Mouse (Mus musculus): Measurements from ENCODE around the gene Pygo2.

The Pygo2 gene

GRCm38 (mm10) chr3:89430171-89431159, at the start of gene Pygo2:
Pygo2 (plus strand) TSS chr3:89430214.
- peak; percentile 89 for DNase-seq

DNA sequence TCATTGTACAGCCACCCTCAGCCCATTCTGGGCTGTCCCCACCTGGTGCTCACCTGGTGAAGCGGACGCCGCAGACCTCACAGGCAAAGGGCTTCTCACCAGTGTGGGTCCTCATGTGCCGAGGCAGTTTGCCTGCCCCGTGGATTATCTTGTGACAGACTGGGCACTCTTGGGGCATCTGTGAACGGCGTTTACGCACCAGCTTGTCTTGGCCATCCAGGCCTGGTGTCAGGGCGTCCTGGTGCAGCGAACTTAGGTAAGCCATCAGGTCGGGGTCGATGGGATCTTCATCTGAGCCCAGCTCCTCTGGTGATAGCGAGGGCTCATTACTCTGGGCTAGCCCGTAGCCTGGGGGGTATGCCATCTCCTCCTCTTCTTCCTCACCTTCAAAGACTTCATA, 49.7 kb upstream of the Pygo2 start:
- DNase-seq, result no peak

- no peak for DNase-seq
Measured at GRCm38 (mm10) chr3:89380711-89381110, 49.3 kb upstream of the Pygo2 start.

DNA sequence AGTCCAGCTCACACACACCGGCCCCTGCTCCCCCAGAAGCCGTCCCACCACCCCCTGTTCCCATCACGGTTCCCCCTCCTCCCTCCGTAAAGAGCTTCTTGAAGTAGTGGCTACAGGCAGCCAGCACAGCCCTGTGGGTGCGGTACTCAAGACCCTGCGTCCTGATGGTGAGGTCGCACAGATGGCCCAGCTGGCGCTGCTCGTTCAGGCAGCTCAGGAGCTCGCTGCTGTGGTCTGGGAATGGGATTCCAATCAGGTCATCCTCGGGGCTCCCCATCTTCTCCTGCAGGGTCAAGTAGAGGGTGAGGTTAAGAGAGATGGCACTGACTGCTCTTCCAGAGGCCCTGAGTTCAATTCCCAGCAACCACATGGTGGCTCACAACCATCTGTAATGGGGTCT, 48.8 kb upstream of the Pygo2 start:
- DNase-seq, result no peak

- no peak for DNase-seq
Measured at GRCm38 (mm10) chr3:89382033-89382882, 47.8 kb upstream of the Pygo2 start.

GRCm38 (mm10) chr3:89382950-89383349, 47.1 kb upstream of the Pygo2 start:
- DNase-seq, result no peak

DNA sequence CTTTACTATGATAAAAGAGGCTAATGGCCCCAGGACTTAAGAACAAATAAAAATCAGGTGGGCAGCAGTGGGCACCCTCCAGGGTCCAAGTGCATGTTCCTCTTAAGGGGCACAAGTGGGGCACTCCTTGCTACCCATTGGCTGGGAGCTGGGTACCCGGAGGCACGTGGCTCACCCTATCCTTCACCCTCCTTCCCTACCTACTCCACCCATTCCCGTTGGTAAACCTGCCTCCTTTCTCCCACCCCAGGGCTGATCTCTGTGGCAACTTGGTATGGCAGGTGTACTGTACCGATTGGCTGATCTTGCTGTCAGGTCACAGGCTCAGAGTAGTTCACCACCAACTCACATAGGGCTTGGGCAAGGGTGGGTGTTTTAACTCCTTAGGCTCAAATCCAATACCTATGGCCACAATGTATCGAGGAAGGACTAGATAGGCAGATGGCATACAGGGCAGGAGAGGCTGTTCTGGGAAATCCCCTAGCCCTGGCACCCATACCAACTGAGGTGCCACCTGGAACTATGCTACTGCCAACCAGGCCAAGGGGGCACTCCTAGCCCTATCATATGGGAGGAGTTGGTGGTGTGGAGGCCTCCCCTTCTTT, 46.3 kb upstream of the Pygo2 start:
- DNase-seq, result no peak

GRCm38 (mm10) chr3:89384331-89385076, 45.5 kb upstream of the Pygo2 start:
- DNase-seq, result no peak

DNA sequence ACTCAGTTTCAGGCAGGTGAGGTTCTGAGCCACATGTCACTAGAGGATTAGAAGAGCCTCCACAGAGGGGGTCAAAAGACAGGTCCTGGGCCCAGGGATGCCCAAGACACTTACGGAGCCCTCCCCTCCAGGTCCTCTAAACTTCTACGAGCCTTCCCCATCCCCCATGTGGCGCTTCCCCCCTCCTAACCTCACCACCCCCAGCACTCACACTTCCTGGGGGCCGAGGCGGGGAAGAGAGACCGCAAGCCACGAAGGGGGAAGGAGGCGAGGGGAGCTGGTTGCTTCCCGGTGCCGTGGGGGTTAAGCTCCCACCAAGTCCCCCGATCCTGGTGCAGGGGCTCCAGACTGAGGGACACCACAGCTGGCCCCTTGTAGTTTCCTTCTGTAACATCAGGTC, 44.6 kb upstream of the Pygo2 start:
- DNase-seq, result no peak

DNA sequence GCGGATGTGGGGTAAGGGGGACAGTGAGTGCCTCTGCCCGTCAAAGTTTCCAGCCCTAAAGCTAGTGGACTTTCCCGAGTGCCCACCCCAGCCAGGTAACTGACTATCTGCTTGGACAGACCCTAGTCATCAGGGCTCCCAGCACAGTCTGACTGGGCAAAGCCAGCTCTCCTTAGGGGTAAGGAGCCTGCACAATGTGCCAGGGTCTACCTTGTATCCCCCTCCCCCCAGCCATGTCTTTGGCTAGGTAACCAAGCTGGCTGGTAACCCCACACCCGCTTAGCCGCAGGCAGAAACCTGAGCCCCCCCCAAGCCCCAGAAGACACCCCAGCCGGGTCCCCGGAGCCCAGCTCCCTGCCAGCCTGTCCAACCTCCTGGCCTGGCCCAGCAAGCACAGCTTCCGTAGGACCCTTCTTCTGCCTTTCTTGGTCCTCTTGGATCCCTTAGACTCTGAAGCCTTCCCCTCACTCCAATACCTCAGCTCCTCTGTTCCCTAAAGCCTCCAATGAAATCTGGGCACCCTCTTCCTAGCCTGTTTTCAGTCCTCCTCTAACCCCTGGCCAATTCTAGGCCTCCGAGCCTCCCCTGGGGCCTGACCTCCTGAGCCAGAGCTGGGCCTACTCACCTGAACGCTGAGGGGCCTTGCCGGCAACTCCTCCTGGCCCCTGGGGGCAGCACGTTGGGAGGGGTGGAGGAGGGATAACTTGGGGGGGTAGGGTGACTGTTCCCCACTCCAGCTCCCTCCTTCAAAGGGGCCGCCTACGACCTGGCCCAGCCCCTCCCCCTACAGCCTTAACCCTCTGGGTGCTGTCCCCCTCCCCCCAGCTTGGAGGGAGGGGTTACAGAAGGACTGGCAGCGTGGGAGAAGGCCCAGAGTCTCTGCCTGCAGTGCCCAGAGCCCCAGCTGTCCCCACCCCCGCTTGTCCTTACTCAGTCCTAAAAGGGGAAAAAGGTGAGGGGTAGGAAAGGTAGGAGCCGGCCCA, 43.3 kb upstream of the Pygo2 start:
- no peak for DNase-seq

GRCm38 (mm10) chr3:89387632-89388031, 42.4 kb upstream of the Pygo2 start:
- no peak for DNase-seq

GRCm38 (mm10) chr3:89388134-89388881, 41.7 kb upstream of the Pygo2 start:
- peak; percentile 56 for DNase-seq

- DNase-seq, result no peak
Measured at GRCm38 (mm10) chr3:89388901-89389740, 40.9 kb upstream of the Pygo2 start.

GRCm38 (mm10) chr3:89390111-89390515, 39.9 kb upstream of the Pygo2 start:
- DNase-seq, result peak; percentile 45

DNA sequence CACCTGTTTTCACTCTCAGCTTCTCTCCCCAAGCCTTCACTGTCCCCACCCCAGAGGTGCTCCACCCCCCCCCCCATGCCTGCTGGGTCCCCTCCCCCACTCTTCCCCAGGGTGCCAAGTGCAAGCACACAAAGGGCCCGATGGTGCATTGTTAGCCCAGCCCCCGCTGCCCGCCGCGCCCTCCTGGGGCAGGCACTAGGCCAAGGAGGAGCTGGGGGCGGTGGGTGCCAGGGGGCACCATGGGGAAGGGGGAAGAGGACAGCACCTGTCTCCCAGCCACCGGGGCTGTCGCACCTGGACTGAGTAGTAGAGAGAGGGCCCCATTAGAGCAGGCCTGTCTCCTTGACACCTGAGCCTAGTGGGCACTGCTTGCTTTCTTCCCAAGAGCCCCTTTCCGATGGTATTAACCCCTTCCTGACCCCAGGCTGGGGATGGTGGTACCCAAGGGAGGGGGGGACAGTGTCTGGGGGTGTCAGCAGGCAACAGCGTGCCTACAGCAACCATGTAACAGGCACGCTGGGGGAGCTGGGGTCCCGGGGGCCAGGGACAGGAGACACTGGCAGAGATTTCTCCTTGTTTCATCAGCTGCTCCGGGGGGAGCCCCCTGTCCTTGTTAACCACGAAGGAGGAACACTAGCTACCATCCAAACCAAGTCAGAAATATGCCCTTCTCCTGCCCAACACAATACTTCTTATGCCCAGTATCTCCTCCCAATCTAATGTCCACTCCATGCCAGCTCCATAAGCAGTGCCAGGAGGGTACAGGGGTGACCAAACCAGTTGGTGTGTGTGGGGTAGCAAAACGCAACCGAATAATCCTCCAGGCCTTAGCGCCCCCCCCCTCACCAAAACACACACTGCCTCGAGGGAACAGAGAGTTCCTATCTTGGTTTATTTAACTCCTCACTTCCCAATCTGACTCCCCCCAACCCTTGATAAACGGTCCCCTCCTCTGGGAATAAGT, 39.0 kb upstream of the Pygo2 start:
- peak; percentile 53 for DNase-seq

DNA sequence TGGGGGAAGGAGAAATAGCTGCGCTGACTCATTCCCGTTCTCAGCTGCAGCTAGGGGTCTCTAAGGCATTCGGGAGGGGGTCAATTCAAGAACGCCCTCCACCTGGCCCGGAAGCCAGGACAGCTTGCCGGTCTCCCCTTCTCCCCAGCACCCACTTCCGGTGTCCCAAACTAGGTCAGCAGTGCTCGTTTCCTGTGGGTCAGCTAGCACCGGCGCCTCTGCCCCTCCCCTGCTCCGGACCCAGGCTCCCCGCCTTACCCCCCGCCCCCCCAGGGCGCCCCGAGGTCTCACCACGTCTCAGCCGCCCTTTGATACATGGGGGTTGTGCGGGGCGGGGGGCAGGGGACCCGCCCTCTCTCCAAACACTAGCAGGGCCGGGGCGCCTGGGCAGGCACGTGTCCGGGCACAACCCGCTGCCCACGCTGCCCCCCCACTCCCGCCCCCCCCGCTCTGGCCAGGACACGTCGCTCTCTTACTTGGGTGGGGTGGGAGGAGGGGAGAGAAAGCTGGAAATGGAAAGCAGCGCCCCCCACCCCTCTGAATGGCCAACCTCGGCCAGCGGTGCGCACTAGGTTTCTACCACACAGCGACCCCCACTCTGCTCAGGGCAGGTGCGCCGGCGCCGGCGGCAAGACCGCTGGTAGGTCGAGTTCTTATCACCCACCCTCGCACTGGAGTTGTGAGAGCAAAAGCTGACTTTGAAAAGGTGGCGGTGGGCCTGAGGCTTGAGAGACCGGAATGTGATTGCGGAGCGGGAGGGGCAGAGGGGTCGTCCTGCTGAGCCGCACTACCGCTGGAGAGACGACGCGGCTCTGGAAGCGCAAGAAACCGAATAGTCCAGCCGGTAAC, 38.1 kb upstream of the Pygo2 start:
- DNase-seq, result peak; percentile 55

DNA sequence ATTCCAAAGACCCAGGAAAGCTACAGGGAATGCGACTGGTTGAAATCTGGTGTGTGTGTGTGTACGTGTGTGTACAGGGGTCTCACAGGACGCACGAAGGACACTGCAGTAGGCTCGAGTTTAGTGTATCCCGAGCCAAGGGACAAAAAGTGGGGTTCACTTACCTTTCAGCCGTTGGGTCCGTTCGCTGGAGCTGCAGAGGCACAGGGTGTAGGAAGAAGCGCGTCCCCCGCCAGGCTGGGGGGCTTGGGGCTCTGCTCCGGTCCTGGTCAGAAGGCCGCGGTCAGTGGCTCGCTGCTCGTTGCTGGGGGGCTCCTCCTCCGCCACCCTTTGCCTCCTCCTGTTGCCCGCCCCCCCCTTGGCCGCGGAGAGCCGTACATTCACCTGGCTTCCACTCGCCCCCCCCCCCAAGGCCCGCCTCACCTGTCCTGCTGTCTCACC, 37.1 kb upstream of the Pygo2 start:
- DNase-seq, result peak; percentile 56
